Mouse (Mus musculus) heart, embryonic 11.5 days (tissue): ENCODE results near the gene Ldlrad3. TPM values are rescaled to one million over a fixed set of nuclear protein-coding genes. Genes with fewer than 3 reads are reported as not detected.
A peak's percentile ranks its signal among the peaks of the same experiment; 100 is the strongest.

Experiments
- ATAC-seq: fragments of 200-750 bp; cut with Nextera tagmentation; replicated peaks from 2 replicates; pipeline ENCODE4 v1.8.0; 2017; ENCODE audit warnings: moderate library complexity; ENCODE audit not compliant: insufficient number of reproducible peaks, low FRiP score, low TSS enrichment
- H3K27ac ChIP-seq: fragments of 300-500 bp; sonication (generic); 2 replicates; pipeline ENCODE4 v1.5.1; 2014; ENCODE audit warnings: mild to moderate bottlenecking, low read depth, low read length
- H3K27me3 ChIP-seq: fragments of 300-500 bp; sonication (generic); 2 replicates; pipeline ENCODE4 v1.6.1; 2014; ENCODE audit warnings: mild to moderate bottlenecking, low read length, mixed read lengths; ENCODE audit not compliant: control insufficient read depth, insufficient read depth
- H3K36me3 ChIP-seq: fragments of 300-500 bp; sonication (generic); 2 replicates; pipeline ENCODE4 v1.6.1; 2014; ENCODE audit warnings: mild to moderate bottlenecking, low read length, moderate library complexity, mixed read lengths; ENCODE audit not compliant: control insufficient read depth, insufficient read depth
- H3K4me1 ChIP-seq: fragments of 300-500 bp; sonication (generic); 2 replicates; pipeline ENCODE4 v1.6.1; 2014; ENCODE audit warnings: low read length; ENCODE audit not compliant: control insufficient read depth, insufficient read depth
- H3K4me2 ChIP-seq: fragments of 300-500 bp; sonication (generic); 2 replicates; pipeline ENCODE4 v1.6.1; 2014; ENCODE audit warnings: mild to moderate bottlenecking, moderate library complexity
- H3K4me3 ChIP-seq: fragments of 300-500 bp; sonication (generic); 2 replicates; pipeline ENCODE4 v1.5.1; 2014; ENCODE audit warnings: low read depth, low read length
- H3K9ac ChIP-seq: fragments of 300-500 bp; sonication (generic); 2 replicates; pipeline ENCODE4 v1.6.1; 2014; ENCODE audit warnings: mild to moderate bottlenecking, low read depth, low read length, moderate library complexity
- H3K9me3 ChIP-seq: fragments of 300-500 bp; sonication (generic); replicated peaks from 2 replicates; pipeline ENCODE4 v1.6.1; 2016; ENCODE audit warnings: low read length; ENCODE audit not compliant: control insufficient read depth
- WGBS: fragments of 180-500 bp; shearing (Covaris S2); extraction: QIAGEN DNeasy Blood & Tissue Kit; methylation state at CpG from one replicate; pipeline ENCODE4 v1.1.7; 2014; ENCODE audit not compliant: insufficient replicate concordance; 5-methylcytosine and 5-hydroxymethylcytosine counted together
- polyA plus RNA-seq: library from polyadenylated mRNA; unstranded; fragments of >200 nt; fragmentation: Nextera tagmentation; extraction: Ambion mirVana; gene quantifications from 2 replicates; pipeline ENCODE4 v1.2.1, GENCODE M21; 2014

Gene Ldlrad3
- polyA plus RNA-seq, 1 experiment from 2014 or later = 19.0 TPM

DNA sequence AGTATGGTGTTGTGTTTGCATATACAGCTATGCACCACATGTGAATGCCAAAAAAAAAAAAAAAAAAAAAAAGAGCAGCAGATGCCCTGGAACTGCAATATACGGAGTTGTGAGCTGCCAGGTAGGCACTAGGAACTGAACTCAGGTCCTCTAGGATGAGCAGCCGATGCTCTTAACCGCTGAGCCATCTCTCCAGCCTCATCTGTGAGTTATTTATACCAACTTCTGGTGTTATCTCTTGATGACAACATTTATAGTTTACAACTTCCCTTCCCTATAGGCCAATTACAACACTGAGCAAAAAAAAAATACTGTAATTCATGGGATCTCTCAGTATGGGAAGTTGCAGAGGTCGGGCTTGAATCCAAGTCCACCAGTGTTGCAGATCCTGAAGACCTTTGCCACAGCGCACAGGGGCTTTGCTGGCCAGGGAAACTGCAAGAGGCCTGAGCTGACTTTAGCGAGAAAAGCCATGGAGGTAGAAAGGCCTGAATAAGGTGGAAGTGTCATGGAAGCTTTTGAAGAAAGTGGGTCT lies 204.2 kb downstream of the Ldlrad3 start:
- no peak overlapping the region for H3K4me2 ChIP-seq
- H3K27ac ChIP-seq = no peak overlapping the region
- H3K9me3 ChIP-seq = no peaks in the 10 kb centered on the region
- H3K36me3 ChIP-seq = no peaks in the 10 kb centered on the region
- no peak overlapping the region for H3K4me3 ChIP-seq
- H3K27me3 ChIP-seq = no peaks in the 10 kb centered on the region
- no peak for ATAC-seq
- peaks cover 42% of the 10 kb centered on the region for H3K4me1 ChIP-seq
- WGBS = 80% methylated on average over 6 of the region's 6 CpGs
- no peak overlapping the region for H3K9ac ChIP-seq

DNA sequence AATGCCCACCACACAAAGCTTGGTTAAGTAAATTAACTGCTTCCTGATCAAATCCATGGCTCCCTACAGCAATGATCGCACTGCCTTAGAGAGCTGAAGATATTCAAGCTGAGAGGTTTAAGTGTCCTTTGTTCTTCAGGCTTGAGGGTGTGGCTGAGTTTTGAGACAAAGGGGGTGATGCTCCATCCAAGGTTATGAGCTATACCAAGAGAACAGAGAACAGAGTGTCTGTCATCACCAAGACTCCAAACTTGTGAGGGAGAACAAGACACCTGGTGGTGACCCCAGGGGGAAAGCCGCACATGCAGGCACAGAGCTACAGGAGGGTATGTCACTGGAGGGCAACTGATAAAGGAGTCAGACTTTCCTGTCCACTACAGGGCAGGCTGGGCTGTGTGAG lies 205.0 kb downstream of the Ldlrad3 start:
- Histone ChIP-seq H3K4me1 (peaks cover 34% of the 10 kb centered on the region), H3K27me3 (no peaks in the 10 kb centered on the region), H3K9me3 (no peaks in the 10 kb centered on the region), H3K27ac (no peak overlapping the region), H3K4me2 (no peak overlapping the region), H3K36me3 (no peaks in the 10 kb centered on the region), H3K4me3 (no peak overlapping the region), H3K9ac (no peak overlapping the region)
- whole genome bisulfite sequencing = 34% methylated on average over 2 of the region's 2 CpGs
- ATAC-seq = no peak

DNA sequence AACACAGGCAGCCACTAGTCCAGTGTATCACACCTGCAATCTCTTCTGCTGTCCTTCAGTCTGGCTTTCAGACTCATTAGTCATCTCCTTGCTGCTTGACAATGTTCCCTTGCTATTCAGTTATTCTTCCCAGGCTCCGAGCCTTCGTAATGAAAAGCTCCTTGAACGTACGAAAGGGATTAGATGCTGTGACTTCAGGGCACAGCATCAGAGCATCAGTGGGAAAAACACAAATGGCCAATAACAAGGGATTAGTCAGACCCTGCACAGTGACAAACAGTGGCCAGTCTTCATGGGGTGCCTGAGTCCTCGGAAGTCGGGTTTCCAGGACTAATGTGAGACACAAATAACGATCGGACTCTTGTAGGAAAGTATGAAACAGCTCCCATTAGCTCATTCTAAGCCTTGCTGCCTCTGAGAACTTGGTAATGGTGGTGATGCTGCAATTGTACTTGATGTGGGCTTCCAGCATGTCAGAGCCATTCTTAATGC lies 205.7 kb downstream of the Ldlrad3 start:
- no peak overlapping the region for H3K4me3 ChIP-seq
- H3K27me3 ChIP-seq = no peaks in the 10 kb centered on the region
- no peaks in the 10 kb centered on the region for H3K9me3 ChIP-seq
- ATAC-seq = no peak
- WGBS = 86% methylated on average over 8 of the region's 8 CpGs
- no peak overlapping the region for H3K4me2 ChIP-seq
- H3K36me3 ChIP-seq = no peaks in the 10 kb centered on the region
- H3K27ac ChIP-seq = no peak overlapping the region
- H3K4me1 ChIP-seq = peaks cover 29% of the 10 kb centered on the region
- H3K9ac ChIP-seq = no peak overlapping the region

DNA sequence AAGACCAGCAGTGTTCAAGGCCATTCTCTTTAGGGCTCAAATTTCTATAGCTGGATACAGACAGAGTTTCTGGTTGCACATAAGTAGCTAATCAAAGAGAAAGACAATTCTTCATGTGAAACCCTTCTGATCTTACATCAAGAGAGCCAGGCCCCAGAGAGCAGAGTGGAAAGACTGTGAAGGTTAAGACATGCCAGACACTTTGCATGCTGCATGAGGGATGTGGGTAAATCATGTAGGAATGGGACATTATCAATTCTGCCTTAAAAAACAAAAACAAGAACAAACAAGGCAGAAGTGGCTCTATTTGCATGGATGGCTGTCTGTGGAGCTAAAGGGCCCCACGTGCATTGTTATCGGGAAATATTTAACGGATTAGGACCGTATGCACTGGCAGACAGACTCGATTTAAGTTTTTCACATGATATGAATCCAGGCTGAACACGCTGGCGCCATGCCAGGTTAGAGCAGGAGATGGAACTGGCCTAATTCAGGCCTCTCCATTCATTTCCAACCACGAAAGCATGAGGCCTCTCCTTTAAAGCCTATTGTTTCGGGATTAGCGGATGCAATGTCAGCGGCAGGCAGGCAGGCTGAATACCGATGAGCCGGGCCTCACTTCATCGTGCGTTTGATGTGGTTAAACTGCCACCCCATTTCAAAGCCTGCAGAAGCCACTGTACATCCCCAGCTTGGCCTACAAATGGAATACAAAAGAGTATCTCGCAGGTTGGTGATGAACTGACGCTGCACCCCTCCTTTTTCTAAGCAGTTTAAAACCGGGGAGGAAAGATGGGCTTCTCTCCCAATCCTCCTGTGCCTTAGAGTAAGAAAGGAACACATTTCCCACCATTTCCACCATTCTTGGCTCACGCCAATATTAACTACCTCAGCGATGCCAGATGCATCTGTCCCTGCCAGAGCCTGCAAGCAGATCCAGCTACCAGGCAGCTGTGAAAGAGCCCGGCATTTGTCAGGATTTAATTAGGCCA lies 207.4 kb downstream of the Ldlrad3 start:
- no peak for ATAC-seq
- H3K36me3 ChIP-seq = no peaks in the 10 kb centered on the region
- H3K4me3 ChIP-seq = no peak overlapping the region
- no peak overlapping the region for H3K4me2 ChIP-seq
- no peaks in the 10 kb centered on the region for H3K9me3 ChIP-seq
- no peak overlapping the region for H3K27ac ChIP-seq
- H3K27me3 ChIP-seq = no peaks in the 10 kb centered on the region
- 37% methylated on average over 21 of the region's 21 CpGs for whole genome bisulfite sequencing
- 0 out of 2 replicates have a peak overlapping the region, but pooled peaks have one; percentile 34 for H3K9ac ChIP-seq
- H3K4me1 ChIP-seq = peaks cover 29% of the 10 kb centered on the region

DNA sequence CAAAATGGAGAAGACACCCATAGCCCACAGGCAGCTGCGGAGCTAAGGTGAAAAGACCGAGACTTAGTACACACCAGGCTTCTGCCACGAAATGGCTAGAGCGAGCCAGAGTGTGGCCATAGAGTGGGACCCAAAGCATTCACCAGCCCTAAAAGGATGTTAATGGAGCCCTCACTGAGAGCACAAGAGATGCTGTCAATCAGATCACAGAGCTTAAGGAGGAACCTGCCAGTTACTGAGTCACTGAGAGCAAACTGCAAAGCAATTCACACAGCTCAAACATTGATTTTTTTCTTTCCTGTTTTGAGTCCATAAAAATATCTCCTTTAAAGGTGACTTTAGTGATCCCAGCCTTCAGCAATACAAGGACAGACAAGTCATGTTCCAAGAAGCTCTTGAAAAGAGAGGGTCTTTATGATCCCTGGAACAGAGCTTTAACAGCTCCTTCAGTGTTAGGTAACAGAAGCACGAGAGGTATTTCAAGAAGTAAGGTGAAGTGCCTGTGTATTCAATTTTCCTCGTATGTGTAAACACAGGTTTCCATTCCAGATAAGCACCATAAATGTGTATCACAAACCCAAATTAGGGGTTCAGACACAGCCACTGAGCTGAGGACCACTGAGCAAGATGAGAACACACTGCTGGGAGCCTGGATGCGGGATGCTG lies 209.7 kb downstream of the Ldlrad3 start:
- ATAC-seq = no peak
- Histone ChIP-seq H3K27ac (no peak overlapping the region), H3K9me3 (no peaks in the 10 kb centered on the region), H3K4me2 (no peak overlapping the region), H3K27me3 (no peaks in the 10 kb centered on the region), H3K36me3 (no peaks in the 10 kb centered on the region), H3K9ac (no peak overlapping the region), H3K4me3 (no peak overlapping the region), H3K4me1 (peaks cover 13% of the 10 kb centered on the region)
- 81% methylated on average over 7 of the region's 7 CpGs for WGBS

DNA sequence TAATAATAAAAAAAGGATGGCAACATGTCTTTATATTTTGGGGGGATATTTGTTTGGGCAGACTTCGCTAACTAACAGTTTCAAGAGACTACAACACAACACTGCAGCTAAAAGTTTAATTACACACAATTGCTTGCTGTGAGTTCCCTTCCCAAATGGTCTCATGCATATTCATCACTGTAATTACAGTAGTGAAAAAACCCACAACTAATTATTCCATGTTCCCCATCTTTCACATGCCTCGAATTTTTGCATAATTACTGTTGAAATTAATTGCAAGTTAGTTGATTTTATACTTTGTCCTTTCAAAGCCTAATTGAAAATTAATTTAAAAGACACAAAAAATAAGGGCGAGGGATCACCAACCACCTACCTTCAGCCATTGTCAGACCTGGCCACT lies 212.4 kb downstream of the Ldlrad3 start:
- Histone ChIP-seq H3K27me3 (no peaks in the 10 kb centered on the region), H3K36me3 (no peaks in the 10 kb centered on the region), H3K4me2 (no peak overlapping the region), H3K27ac (no peak overlapping the region), H3K4me3 (no peak overlapping the region), H3K9me3 (no peaks in the 10 kb centered on the region), H3K9ac (no peak overlapping the region), H3K4me1 (peaks cover 6% of the 10 kb centered on the region)
- ATAC-seq = no peak
- whole genome bisulfite sequencing = 81% methylated on average over 3 of the region's 3 CpGs

DNA sequence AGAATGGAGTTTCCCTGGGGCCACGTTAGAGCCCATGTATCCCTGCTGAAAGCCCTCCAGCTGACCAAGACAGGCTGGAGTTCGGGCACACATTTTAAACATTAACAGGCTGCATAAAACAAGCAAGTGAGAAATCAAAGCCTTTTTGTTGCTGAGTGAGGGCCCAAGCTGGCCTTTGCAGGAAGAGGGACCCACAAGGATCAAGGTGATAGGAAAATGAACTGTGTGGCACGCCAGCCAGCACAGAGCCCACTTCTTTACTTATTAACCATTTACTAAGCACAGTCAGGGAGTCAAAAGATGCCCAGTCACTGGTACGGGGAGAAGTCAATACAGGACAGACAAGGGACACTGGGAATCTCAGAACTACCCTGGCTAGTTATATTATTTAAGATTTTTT lies 218.6 kb downstream of the Ldlrad3 start:
- Histone ChIP-seq H3K4me3 (no peak overlapping the region), H3K36me3 (no peaks in the 10 kb centered on the region), H3K4me2 (peak overlapping the region; percentile 12; the same call in 1 of the 2 replicates), H3K4me1 (peaks cover 19% of the 10 kb centered on the region), H3K27ac (peak overlapping the region; percentile 60), H3K9ac (no peak overlapping the region), H3K27me3 (no peaks in the 10 kb centered on the region), H3K9me3 (no peaks in the 10 kb centered on the region)
- 36% methylated on average over 4 of the region's 4 CpGs for WGBS
- ATAC-seq = no peak

DNA sequence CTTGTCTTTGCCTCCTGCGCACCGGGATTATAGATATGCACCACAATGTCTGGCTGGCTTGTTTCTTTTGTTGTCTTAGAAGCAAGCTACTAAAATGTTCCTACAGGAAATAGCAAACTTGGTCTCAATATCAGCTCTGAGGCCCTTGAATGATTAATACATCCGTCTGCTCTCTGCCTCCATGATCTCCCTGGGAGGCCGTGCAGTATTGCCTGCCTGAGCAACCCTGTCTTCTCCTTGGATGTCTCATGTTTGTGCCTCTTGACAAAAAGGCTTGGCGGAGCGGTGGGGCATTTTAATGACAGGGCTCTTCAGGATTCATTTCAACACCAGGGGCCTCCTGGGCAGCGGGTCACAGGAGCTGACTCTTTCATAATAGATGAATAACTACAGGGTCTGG lies 219.0 kb downstream of the Ldlrad3 start:
- ATAC-seq = no peak
- peaks cover 19% of the 10 kb centered on the region for H3K4me1 ChIP-seq
- 46% methylated on average over 7 of the region's 7 CpGs for WGBS
- H3K27me3 ChIP-seq = no peaks in the 10 kb centered on the region
- peak overlapping the region; percentile 60 for H3K27ac ChIP-seq
- no peak overlapping the region for H3K4me3 ChIP-seq
- no peak overlapping the region for H3K9ac ChIP-seq
- H3K9me3 ChIP-seq = no peaks in the 10 kb centered on the region
- H3K4me2 ChIP-seq = peak overlapping the region; percentile 12; the same call in 1 of the 2 replicates
- no peaks in the 10 kb centered on the region for H3K36me3 ChIP-seq
